Mouse (Mus musculus): ENCODE measurements around the gene Ndrg2.
"Not testable (repeated sequence)": the region's sequence is repeated elsewhere in the genome, so short reads cannot be mapped to it uniquely, and the experiment has no call there.

The Ndrg2 gene

GRCm38 (mm10) chr14:51863603-51864002 lies 50.4 kb downstream of the Ndrg2 start:
- not testable (repeated sequence) for DNase-seq

GRCm38 (mm10) chr14:51855280-51855679 lies 58.7 kb downstream of the Ndrg2 start:
- DNase-seq, result not testable (repeated sequence)
